Mouse (Mus musculus): ENCODE results near the gene Nid2.

- TF ChIP-seq POLR2A (IDR thresholded peaks at IDR 0.05; ENCODE audit: insufficient read depth, low read depth, low read length): no peak
- TF ChIP-seq CTCF (IDR thresholded peaks at IDR 0.05; ENCODE audit: insufficient read depth, low read depth, low read length): no peak
These were observed 17.4 kb upstream of the Nid2 start for GRCm38 (mm10) chr14:19733490-19734282.
